11 mouse cellular contexts compared by ENCODE assay signal in the genomic region with DNA sequence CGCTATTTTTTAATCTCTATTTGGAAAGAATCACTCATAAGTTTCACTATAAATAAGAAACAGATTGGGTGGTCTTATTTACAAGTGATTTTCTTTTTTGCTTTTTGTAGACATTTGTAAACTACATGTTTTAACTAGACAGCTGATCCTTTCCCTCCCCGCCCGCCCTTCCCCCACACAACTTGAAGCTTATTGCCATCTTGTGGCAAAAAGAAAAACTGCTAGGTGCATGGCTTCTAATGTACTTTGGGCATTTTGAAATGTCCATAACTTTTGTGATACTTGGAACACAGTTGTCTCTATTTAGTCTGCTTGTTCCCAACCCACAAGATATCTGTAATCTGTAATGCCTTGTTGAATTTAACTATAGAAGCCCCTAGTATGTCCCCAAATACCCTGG. TPM values are rescaled to one million over a fixed set of nuclear protein-coding genes. Genes with fewer than 3 reads are reported as not detected.
DNase-seq lines count a peak whose midpoint lies in the region; ATAC-seq and TF ChIP-seq lines count a peak whose summit lies in the region.
"Had no signal": no experiment of that assay in that cellular context is flagged by ENCODE, and none has a peak within 500 bp of the region (broad histone marks: within the 10 kb centered on the region; RNA-seq: fewer than 3 reads in every experiment).

No protein-coding gene starts in this region.

- H3K4me3 ChIP-seq in hindbrain, embryonic 11.5 days (ENCODE audit: low read depth, low read length) = no peak overlapping the region
- no peak overlapping the region for H3K4me3 ChIP-seq in hindbrain, embryonic 10.5 days
- H3K4me3 ChIP-seq in midbrain, embryonic 14.5 days (replicated peaks; ENCODE audit: low read depth, low read length) = no peak overlapping the region
- H3K4me3 ChIP-seq in midbrain, embryonic 16.5 days (ENCODE audit: low read depth, low read length) = no peak overlapping the region
- no peak overlapping the region for H3K4me3 ChIP-seq in cortical plate, adult 2 months (ENCODE audit: insufficient read depth, low read length)
- no peak overlapping the region for H3K4me3 ChIP-seq in small intestine, adult 2 months (ENCODE audit: low read depth, low read length)
- H3K4me3 ChIP-seq: heart, embryonic 13.5 days had no signal

- DNase-seq in hindbrain, embryonic 11.5 days (ENCODE audit: low spot score) = peak; percentile 28
- DNase-seq in hindbrain, embryonic 10.5 days (ENCODE audit: low spot score) = no peak
- peak; percentile 71 for DNase-seq in midbrain, embryonic 14.5 days
- DNase-seq in frontal cortex, postnatal 36 days (ENCODE audit: low spot score in 2 of 2) = no peak
- DNase-seq: kidney, postnatal 14 days; right cerebral cortex, postnatal 25 days had no signal

- H3K27ac ChIP-seq in hindbrain, embryonic 11.5 days (ENCODE audit: low read depth, low read length) = no peak overlapping the region
- no peak overlapping the region for H3K27ac ChIP-seq in hindbrain, embryonic 10.5 days
- H3K27ac ChIP-seq in midbrain, embryonic 14.5 days (replicated peaks; ENCODE audit: low read depth, low read length) = no peak overlapping the region
- no peak overlapping the region for H3K27ac ChIP-seq in midbrain, embryonic 16.5 days (ENCODE audit: low read length)
- no peak overlapping the region for H3K27ac ChIP-seq in cortical plate, adult 2 months (ENCODE audit: insufficient read depth, low read length)
- no peak overlapping the region for H3K27ac ChIP-seq in small intestine, adult 2 months (ENCODE audit: insufficient read depth, low read depth, low read length)
- H3K27ac ChIP-seq: heart, embryonic 13.5 days had no signal

- no peak for ATAC-seq in hindbrain, embryonic 11.5 days (ENCODE audit: low FRiP score)
- ATAC-seq in midbrain, embryonic 14.5 days (ENCODE audit: low FRiP score, low TSS enrichment) = no peak
- ATAC-seq in midbrain, embryonic 16.5 days = no peak
- no peak for ATAC-seq in megakaryocyte, adult 5-6 weeks (ENCODE audit: poor library complexity, severe bottlenecking)

- H3K27me3 ChIP-seq in hindbrain, embryonic 11.5 days (ENCODE audit: control insufficient read depth, insufficient read depth, low read length) = no peaks in the 10 kb centered on the region
- no peaks in the 10 kb centered on the region for H3K27me3 ChIP-seq in hindbrain, embryonic 10.5 days (ENCODE audit: insufficient read depth, poor library complexity, severe bottlenecking)
- H3K27me3 ChIP-seq in midbrain, embryonic 14.5 days (ENCODE audit: control insufficient read depth, insufficient read depth, low read length) = no peaks in the 10 kb centered on the region
- no peaks in the 10 kb centered on the region for H3K27me3 ChIP-seq in midbrain, embryonic 16.5 days (ENCODE audit: control insufficient read depth, insufficient read depth, low read depth, low read length)
- H3K27me3 ChIP-seq in small intestine, adult 2 months (ENCODE audit: control insufficient read depth, insufficient read depth, low read length) = no peaks in the 10 kb centered on the region
- H3K27me3 ChIP-seq: heart, embryonic 13.5 days had no signal

- no peak overlapping the region for H3K4me2 ChIP-seq in hindbrain, embryonic 11.5 days (replicated peaks; ENCODE audit: low read depth, low read length)
- H3K4me2 ChIP-seq in midbrain, embryonic 14.5 days (ENCODE audit: low read length) = no peak overlapping the region
- H3K4me2 ChIP-seq in midbrain, embryonic 16.5 days (ENCODE audit: low read length) = no peak overlapping the region
- H3K4me2 ChIP-seq: heart, embryonic 13.5 days had no signal

- no peaks in the 10 kb centered on the region for H3K4me1 ChIP-seq in hindbrain, embryonic 11.5 days (replicated peaks; ENCODE audit: control insufficient read depth, insufficient read depth, low read length)
- H3K4me1 ChIP-seq in hindbrain, embryonic 10.5 days (replicated peaks) = no peaks in the 10 kb centered on the region
- H3K4me1 ChIP-seq in midbrain, embryonic 14.5 days (ENCODE audit: control insufficient read depth, insufficient read depth, low read length) = no peaks in the 10 kb centered on the region
- no peaks in the 10 kb centered on the region for H3K4me1 ChIP-seq in midbrain, embryonic 16.5 days (ENCODE audit: control insufficient read depth, insufficient read depth, low read length)
- H3K4me1 ChIP-seq in cortical plate, adult 2 months (ENCODE audit: control insufficient read depth, insufficient read depth, low read length) = no peaks in the 10 kb centered on the region
- H3K4me1 ChIP-seq in small intestine, adult 2 months (ENCODE audit: control insufficient read depth, insufficient read depth, insufficient read length, low read length) = no peaks in the 10 kb centered on the region
- H3K4me1 ChIP-seq: heart, embryonic 13.5 days had no signal

- no peak overlapping the region for H3K9ac ChIP-seq in hindbrain, embryonic 11.5 days (ENCODE audit: low read depth, low read length)
- H3K9ac ChIP-seq in midbrain, embryonic 14.5 days (replicated peaks; ENCODE audit: low read length) = no peak overlapping the region
- H3K9ac ChIP-seq in midbrain, embryonic 16.5 days (ENCODE audit: low read depth, low read length) = no peak overlapping the region
- H3K9ac ChIP-seq: heart, embryonic 13.5 days had no signal

- WGBS in hindbrain, embryonic 11.5 days = 84% methylated on average over 3 of the region's 3 CpGs
- 88% methylated on average over 3 of the region's 3 CpGs for WGBS in hindbrain, embryonic 10.5 days
- 89% methylated on average over 3 of the region's 3 CpGs for WGBS in midbrain, embryonic 14.5 days
- WGBS in midbrain, embryonic 16.5 days = 73% methylated on average over 3 of the region's 3 CpGs
- WGBS in small intestine, adult 2 months = 74% methylated on average over 3 of the region's 3 CpGs

- 0 out of 2 replicates have a peak, but pooled peaks have one; percentile 37 for TF ChIP-seq CTCF in cortical plate, adult 2 months (IDR thresholded peaks at IDR 0.05; ENCODE audit: extremely low read depth, insufficient read depth, low read length)
- TF ChIP-seq CTCF in small intestine, adult 2 months (IDR thresholded peaks at IDR 0.05; ENCODE audit: extremely low read depth, insufficient read length, insufficient replicate concordance, low read depth, low read length) = peak; percentile 38; the same call in 1 of the 2 replicates

- H3K36me3 ChIP-seq in hindbrain, embryonic 11.5 days (ENCODE audit: control insufficient read depth, insufficient read depth, low read length) = 0 out of 2 replicates have a peak, but pooled peaks cover 3% of the 10 kb centered on the region
- peaks cover 73% of the 10 kb centered on the region for H3K36me3 ChIP-seq in hindbrain, embryonic 10.5 days
- peaks cover 21% of the 10 kb centered on the region for H3K36me3 ChIP-seq in midbrain, embryonic 14.5 days (ENCODE audit: control insufficient read depth, insufficient read depth, low read length)
- no peaks in the 10 kb centered on the region for H3K36me3 ChIP-seq in midbrain, embryonic 16.5 days (ENCODE audit: control insufficient read depth, insufficient read depth, low read length)
- peaks cover 8% of the 10 kb centered on the region for H3K36me3 ChIP-seq in small intestine, adult 2 months (ENCODE audit: control insufficient read depth, insufficient read depth, low read length)

- no peak for TF ChIP-seq POLR2A in cortical plate, adult 2 months (IDR thresholded peaks at IDR 0.05; ENCODE audit: extremely low read depth, insufficient read depth, low read length)
- TF ChIP-seq POLR2A in small intestine, adult 2 months (IDR thresholded peaks at IDR 0.05; ENCODE audit: low read depth, low read length) = no peak

- no peaks in the 10 kb centered on the region for H3K9me3 ChIP-seq in hindbrain, embryonic 11.5 days (ENCODE audit: control insufficient read depth, low read length)
- no peaks in the 10 kb centered on the region for H3K9me3 ChIP-seq in hindbrain, embryonic 10.5 days
- no peaks in the 10 kb centered on the region for H3K9me3 ChIP-seq in midbrain, embryonic 14.5 days (ENCODE audit: control insufficient read depth, low read length)
- H3K9me3 ChIP-seq in midbrain, embryonic 16.5 days (replicated peaks; ENCODE audit: control insufficient read depth, low read length, poor library complexity, severe bottlenecking) = no peaks in the 10 kb centered on the region
- H3K9me3 ChIP-seq: heart, embryonic 13.5 days had no signal

RNA-seq across cellular contexts. Expression of gene Ccdc14, which starts 21.1 kb away (rescaled TPM):
- 11.3 and 11.4 TPM in 2 replicates for polyA plus RNA-seq in hindbrain, embryonic 11.5 days (2014; fragmentation: Nextera tagmentation; extraction: Ambion mirVana)
- 8.1 and 9.5 TPM in 2 replicates for polyA plus RNA-seq in hindbrain, embryonic 10.5 days (2016; fragmentation: Nextera tagmentation; extraction: Ambion mirVana)
- 4.1 and 4.8 TPM in 2 replicates for polyA plus RNA-seq in midbrain, embryonic 14.5 days (2014; fragmentation: Nextera tagmentation; extraction: Ambion mirVana)
- 3.2 and 3.8 TPM in 2 replicates for polyA plus RNA-seq in midbrain, embryonic 16.5 days (2015; fragmentation: Nextera tagmentation; extraction: Ambion mirVana)
- polyA plus RNA-seq in cortical plate, adult 2 months (2012; rRNA removed) = 2.4 TPM in 2 replicates
- polyA plus RNA-seq in small intestine, adult 2 months (2012; rRNA removed) = 0.39 and 0.71 TPM in 2 replicates
- 4.8 and 5.1 TPM in 2 replicates for total RNA-seq in megakaryocyte, adult 5-6 weeks (2015)
- total RNA-seq in megakaryocyte, adult 5-6 weeks (2017) = 6.5 and 7.7 TPM in 2 replicates

RNA-seq across cellular contexts. Expression of gene Mylk, which starts 33.5 kb away (rescaled TPM):
- 3.7 and 4.5 TPM in 2 replicates for polyA plus RNA-seq in hindbrain, embryonic 11.5 days (2014; fragmentation: Nextera tagmentation; extraction: Ambion mirVana)
- 5.7 and 6.7 TPM in 2 replicates for polyA plus RNA-seq in hindbrain, embryonic 10.5 days (2016; fragmentation: Nextera tagmentation; extraction: Ambion mirVana)
- polyA plus RNA-seq in midbrain, embryonic 14.5 days (2014; fragmentation: Nextera tagmentation; extraction: Ambion mirVana) = 2.8 and 4.9 TPM in 2 replicates
- 5.7 and 7.7 TPM in 2 replicates for polyA plus RNA-seq in midbrain, embryonic 16.5 days (2015; fragmentation: Nextera tagmentation; extraction: Ambion mirVana)
- polyA plus RNA-seq in cortical plate, adult 2 months (2012; rRNA removed) = 8.3 and 8.9 TPM in 2 replicates
- 265 and 284 TPM in 2 replicates for polyA plus RNA-seq in small intestine, adult 2 months (2012; rRNA removed)
- total RNA-seq in megakaryocyte, adult 5-6 weeks (2015) = 1.6 and 1.9 TPM in 2 replicates
- 2.4 and 5.0 TPM in 2 replicates for total RNA-seq in megakaryocyte, adult 5-6 weeks (2017)

Comparison
In these comparisons a context has a peak if more than half of its experiments do, and no peak if none do; other contexts are left out.
1. DNase-seq: peak in hindbrain, embryonic 11.5 days (single experiment) and midbrain, embryonic 14.5 days (single experiment); none in hindbrain, embryonic 10.5 days (single experiment) and frontal cortex, postnatal 36 days (0 of 2).
2. RNA of gene Mylk, which starts 33.5 kb away (polyA plus RNA-seq): 265 to 284 TPM in small intestine, adult 2 months; 8.3 to 8.9 TPM in cortical plate, adult 2 months, 5.7 to 6.7 TPM in hindbrain, embryonic 10.5 days, 5.7 to 7.7 TPM in midbrain, embryonic 16.5 days, 2.8 to 4.9 TPM in midbrain, embryonic 14.5 days and 3.7 to 4.5 TPM in hindbrain, embryonic 11.5 days; every median in the first group is over 10 times any median in the second.